9 mouse cellular contexts compared by ENCODE assay signal in the genomic region with DNA sequence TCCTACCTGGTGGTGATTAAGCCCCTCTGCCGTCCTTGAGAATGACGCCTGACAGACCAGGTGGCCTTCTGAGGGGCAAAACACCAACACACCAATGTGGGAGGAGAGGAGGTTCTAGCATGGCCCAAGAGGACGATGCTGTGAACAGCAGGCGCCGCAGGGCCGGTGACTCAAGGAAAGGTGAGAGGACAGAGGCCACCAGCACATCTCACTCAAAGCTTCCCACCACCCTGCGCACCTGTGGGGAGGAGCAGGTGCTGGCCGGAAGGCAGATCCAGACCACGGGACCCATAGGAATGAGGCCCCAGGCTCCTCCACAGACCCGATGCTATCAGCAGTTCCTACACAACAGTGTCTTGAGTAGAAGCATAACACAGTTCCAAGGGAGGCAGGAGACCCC. TPM values are rescaled to one million over a fixed set of nuclear protein-coding genes. Genes with fewer than 3 reads are reported as not detected.
DNase-seq lines count a peak whose midpoint lies in the region; ATAC-seq and TF ChIP-seq lines count a peak whose summit lies in the region.
"Had no signal": no experiment of that assay in that cellular context is flagged by ENCODE, and none has a peak within 500 bp of the region (broad histone marks: within the 10 kb centered on the region; RNA-seq: fewer than 3 reads in every experiment).

No protein-coding gene starts in this region.

- DNase-seq in kidney, adult 2 months = no peak
- no peak for DNase-seq in natural killer cell, adult 2 months (ENCODE audit: low spot score in 2 of 2)
- no peak for DNase-seq in MN1 (ENCODE audit: low spot score)
- no peak for DNase-seq in kidney, postnatal 4 days

- H3K36me3 ChIP-seq in kidney, embryonic 16.5 days (ENCODE audit: insufficient read depth, low read length) = no peaks in the 10 kb centered on the region
- no peaks in the 10 kb centered on the region for H3K36me3 ChIP-seq in kidney, adult 2 months (ENCODE audit: control insufficient read depth, insufficient read depth, low read length)
- no peaks in the 10 kb centered on the region for H3K36me3 ChIP-seq in embryonic facial prominence, embryonic 12.5 days
- no peaks in the 10 kb centered on the region for H3K36me3 ChIP-seq in hindbrain, embryonic 12.5 days
- H3K36me3 ChIP-seq in midbrain, embryonic 16.5 days (ENCODE audit: control insufficient read depth, insufficient read depth, low read length) = no peaks in the 10 kb centered on the region

- H3K4me3 ChIP-seq in kidney, embryonic 16.5 days (ENCODE audit: low read length) = peak overlapping the region; percentile 76
- no peak overlapping the region for H3K4me3 ChIP-seq in kidney, adult 2 months (ENCODE audit: insufficient read depth, low read depth, low read length)
- peak overlapping the region; percentile 90 for H3K4me3 ChIP-seq in embryonic facial prominence, embryonic 12.5 days
- peak overlapping the region; percentile 96 for H3K4me3 ChIP-seq in hindbrain, embryonic 12.5 days
- H3K4me3 ChIP-seq in midbrain, embryonic 16.5 days (ENCODE audit: low read depth, low read length) = peak overlapping the region; percentile 90

- H3K27ac ChIP-seq in kidney, embryonic 16.5 days (ENCODE audit: low read length) = no peak overlapping the region
- H3K27ac ChIP-seq in kidney, adult 2 months (ENCODE audit: insufficient read depth, low read depth, low read length) = no peak overlapping the region
- no peak overlapping the region for H3K27ac ChIP-seq in embryonic facial prominence, embryonic 12.5 days
- H3K27ac ChIP-seq in hindbrain, embryonic 12.5 days = peak overlapping the region; percentile 94
- H3K27ac ChIP-seq in midbrain, embryonic 16.5 days (ENCODE audit: low read length) = peak overlapping the region; percentile 89

- H3K4me1 ChIP-seq in kidney, embryonic 16.5 days (ENCODE audit: insufficient read depth, low read length) = peaks cover 35% of the 10 kb centered on the region
- H3K4me1 ChIP-seq in kidney, adult 2 months (ENCODE audit: control insufficient read depth, insufficient read depth, low read length) = peaks cover 6% of the 10 kb centered on the region; the same call in 1 of the 2 replicates
- H3K4me1 ChIP-seq in embryonic facial prominence, embryonic 12.5 days = peaks cover 23% of the 10 kb centered on the region
- H3K4me1 ChIP-seq in hindbrain, embryonic 12.5 days = peaks cover 59% of the 10 kb centered on the region
- peaks cover 37% of the 10 kb centered on the region for H3K4me1 ChIP-seq in midbrain, embryonic 16.5 days (ENCODE audit: control insufficient read depth, insufficient read depth, low read length)

- no peak for TF ChIP-seq CTCF in kidney, adult 2 months (conservative IDR thresholded peaks at IDR 0.05; ENCODE audit: insufficient read depth, insufficient read length, low read depth, low read length)

- 0 out of 2 replicates have a peak, but pooled peaks cover 4% of the 10 kb centered on the region for H3K27me3 ChIP-seq in kidney, embryonic 16.5 days (ENCODE audit: insufficient read depth, low read length)
- no peaks in the 10 kb centered on the region for H3K27me3 ChIP-seq in kidney, adult 2 months (replicated peaks; ENCODE audit: control insufficient read depth, insufficient read depth, low read length)
- no peaks in the 10 kb centered on the region for H3K27me3 ChIP-seq in embryonic facial prominence, embryonic 12.5 days
- H3K27me3 ChIP-seq in hindbrain, embryonic 12.5 days = no peaks in the 10 kb centered on the region
- no peaks in the 10 kb centered on the region for H3K27me3 ChIP-seq in midbrain, embryonic 16.5 days (ENCODE audit: control insufficient read depth, insufficient read depth, low read depth, low read length)
- H3K27me3 ChIP-seq: Patski had no signal

- WGBS in kidney, embryonic 16.5 days = 18% methylated on average over 10 of the region's 10 CpGs
- 51% methylated on average over 10 of the region's 10 CpGs for WGBS in kidney, adult 2 months
- WGBS in embryonic facial prominence, embryonic 12.5 days = 31% methylated on average over 10 of the region's 10 CpGs
- 36% methylated on average over 10 of the region's 10 CpGs for WGBS in hindbrain, embryonic 12.5 days
- WGBS in midbrain, embryonic 16.5 days = 27% methylated on average over 10 of the region's 10 CpGs

- ATAC-seq in kidney, embryonic 16.5 days (ENCODE audit: low FRiP score, low TSS enrichment) = no peak
- no peak for ATAC-seq in embryonic facial prominence, embryonic 12.5 days (ENCODE audit: insufficient number of reproducible peaks, insufficient read depth, low FRiP score, low TSS enrichment)
- no peak for ATAC-seq in hindbrain, embryonic 12.5 days (ENCODE audit: low FRiP score)
- peak; percentile 13; the same call in 1 of the 2 replicates for ATAC-seq in midbrain, embryonic 16.5 days

- no peaks in the 10 kb centered on the region for H3K9me3 ChIP-seq in kidney, embryonic 16.5 days (ENCODE audit: low read length)
- no peaks in the 10 kb centered on the region for H3K9me3 ChIP-seq in embryonic facial prominence, embryonic 12.5 days
- no peaks in the 10 kb centered on the region for H3K9me3 ChIP-seq in hindbrain, embryonic 12.5 days (replicated peaks)
- no peaks in the 10 kb centered on the region for H3K9me3 ChIP-seq in midbrain, embryonic 16.5 days (replicated peaks; ENCODE audit: control insufficient read depth, low read length, poor library complexity, severe bottlenecking)

- H3K9ac ChIP-seq in kidney, embryonic 16.5 days (replicated peaks; ENCODE audit: low read length) = peak overlapping the region; percentile 82; the same call in 1 of the 2 replicates
- peak overlapping the region; percentile 89 for H3K9ac ChIP-seq in embryonic facial prominence, embryonic 12.5 days
- H3K9ac ChIP-seq in hindbrain, embryonic 12.5 days = peak overlapping the region; percentile 98
- H3K9ac ChIP-seq in midbrain, embryonic 16.5 days (ENCODE audit: low read depth, low read length) = peak overlapping the region; percentile 97

- TF ChIP-seq POLR2A in kidney, adult 2 months (IDR thresholded peaks at IDR 0.05; ENCODE audit: low read depth, low read length) = no peak

- peak overlapping the region; percentile 98 for H3K4me2 ChIP-seq in kidney, embryonic 16.5 days (replicated peaks; ENCODE audit: low read depth, low read length)
- H3K4me2 ChIP-seq in embryonic facial prominence, embryonic 12.5 days (replicated peaks) = peak overlapping the region; percentile 91
- peak overlapping the region; percentile 75 for H3K4me2 ChIP-seq in hindbrain, embryonic 12.5 days (replicated peaks)
- peak overlapping the region; percentile 87 for H3K4me2 ChIP-seq in midbrain, embryonic 16.5 days (ENCODE audit: low read length)

RNA-seq across cellular contexts. Expression of a gene that starts 1.4 kb away (rescaled TPM):
- 1.0 and 1.1 TPM in 2 replicates for polyA plus RNA-seq in kidney, embryonic 16.5 days (2015; fragmentation: Nextera tagmentation; extraction: Ambion mirVana)
- polyA plus RNA-seq in kidney, adult 2 months (2012; rRNA removed) = 25.7 and 29.3 TPM in 2 replicates
- 4.4 and 5.8 TPM in 2 replicates for polyA plus RNA-seq in embryonic facial prominence, embryonic 12.5 days (2016; fragmentation: Nextera tagmentation; extraction: Ambion mirVana)
- polyA plus RNA-seq in hindbrain, embryonic 12.5 days (2016; fragmentation: Nextera tagmentation; extraction: Ambion mirVana) = 13.9 and 16.2 TPM in 2 replicates
- polyA plus RNA-seq in midbrain, embryonic 16.5 days (2015; fragmentation: Nextera tagmentation; extraction: Ambion mirVana) = 7.2 and 9.1 TPM in 2 replicates

Comparison
In these comparisons a context has a peak if more than half of its experiments do, and no peak if none do; other contexts are left out.
1. H3K27ac ChIP-seq: peak in hindbrain, embryonic 12.5 days (single experiment) and midbrain, embryonic 16.5 days (single experiment); none in kidney, embryonic 16.5 days (single experiment), kidney, adult 2 months (single experiment) and embryonic facial prominence, embryonic 12.5 days (single experiment).
2. Peak in every context shown above with its lines, with median percentiles within 50 percentile points of each other: H3K4me2 ChIP-seq and H3K9ac ChIP-seq.